Mouse (Mus musculus): ENCODE data around the gene Gm19684.
A peak's percentile ranks its signal among the peaks of the same experiment; 100 is the strongest.
"Not testable (repeated sequence)": the region's sequence is repeated elsewhere in the genome, so short reads cannot be mapped to it uniquely, and the experiment has no call there.

The Gm19684 gene

GRCm38 (mm10) chr17:36121352-36122020, at the start of gene Gm19684:
Gene Gm19684 (plus strand): TSS chr17:36121678.
- DNase-seq (ENCODE audit: low spot score in 2 of 2) = peak in 1 of 2 experiments; percentile 45

- not testable (repeated sequence) for DNase-seq (ENCODE audit: low spot score in 2 of 2)
These were observed 39.6 kb upstream of the Gm19684 start for GRCm38 (mm10) chr17:36081901-36082300.

GRCm38 (mm10) chr17:36082519-36083232, 38.8 kb upstream of the Gm19684 start:
- DNase-seq (ENCODE audit: low spot score in 2 of 2) = not testable (repeated sequence)

- no peak for DNase-seq (ENCODE audit: low spot score in 2 of 2)
These were observed 38.1 kb upstream of the Gm19684 start for GRCm38 (mm10) chr17:36083266-36083869.

DNA sequence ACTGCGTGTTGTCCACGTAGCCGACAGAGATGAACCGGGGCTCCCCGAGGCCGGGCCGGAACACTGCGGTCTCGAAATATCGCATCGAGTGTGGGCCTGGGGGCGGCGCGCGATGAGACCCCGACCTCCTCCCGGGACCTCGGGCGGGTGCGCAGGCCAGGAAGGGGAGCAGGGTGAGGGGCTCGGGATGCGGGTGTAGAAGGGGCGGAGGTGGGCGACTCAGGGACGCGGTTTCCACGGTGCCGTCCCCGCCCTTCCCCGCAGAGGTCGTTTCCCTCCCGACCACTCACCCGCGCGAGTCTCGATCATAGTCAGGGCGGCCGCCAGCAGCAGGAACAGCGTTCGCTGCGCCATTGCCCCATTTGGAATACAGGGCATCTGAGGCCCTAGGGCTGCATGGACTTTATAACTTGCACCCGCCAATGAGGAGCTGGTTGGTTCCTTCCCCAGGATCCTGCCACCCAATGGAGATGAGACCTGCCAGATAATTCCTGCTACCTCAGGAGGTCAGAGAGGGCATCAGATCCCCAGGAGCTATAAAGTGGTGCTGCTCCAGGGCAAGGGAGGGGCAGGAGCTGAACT, 37.5 kb upstream of the Gm19684 start:
- DNase-seq (ENCODE audit: low spot score in 2 of 2) = no peak

- not testable (repeated sequence) for DNase-seq (ENCODE audit: low spot score in 2 of 2)
These were observed 35.5 kb upstream of the Gm19684 start for GRCm38 (mm10) chr17:36085976-36086375.

DNA sequence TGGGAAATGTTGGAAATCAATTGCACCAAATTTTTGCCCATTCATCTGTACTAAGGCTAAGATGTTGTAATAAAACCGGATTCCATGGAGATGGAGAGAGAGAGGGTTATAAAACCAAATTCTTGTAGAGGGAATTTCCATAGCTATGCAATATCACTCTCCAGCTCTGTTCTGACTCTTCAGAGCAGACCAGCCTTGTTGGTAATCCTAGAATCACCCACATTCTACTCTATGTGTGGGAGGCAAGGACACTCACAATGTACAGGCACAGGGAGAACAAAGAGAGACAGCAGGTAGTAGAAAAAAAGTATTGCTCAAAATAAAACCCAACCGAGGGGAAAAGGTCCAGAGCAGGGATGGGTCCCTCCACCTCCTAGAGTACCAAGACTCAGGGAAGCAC, 29.5 kb upstream of the Gm19684 start:
- not testable (repeated sequence) for DNase-seq (ENCODE audit: low spot score in 2 of 2)

- not testable (repeated sequence) for DNase-seq (ENCODE audit: low spot score in 2 of 2)
These were observed 29.0 kb upstream of the Gm19684 start for GRCm38 (mm10) chr17:36092520-36092919.

DNA sequence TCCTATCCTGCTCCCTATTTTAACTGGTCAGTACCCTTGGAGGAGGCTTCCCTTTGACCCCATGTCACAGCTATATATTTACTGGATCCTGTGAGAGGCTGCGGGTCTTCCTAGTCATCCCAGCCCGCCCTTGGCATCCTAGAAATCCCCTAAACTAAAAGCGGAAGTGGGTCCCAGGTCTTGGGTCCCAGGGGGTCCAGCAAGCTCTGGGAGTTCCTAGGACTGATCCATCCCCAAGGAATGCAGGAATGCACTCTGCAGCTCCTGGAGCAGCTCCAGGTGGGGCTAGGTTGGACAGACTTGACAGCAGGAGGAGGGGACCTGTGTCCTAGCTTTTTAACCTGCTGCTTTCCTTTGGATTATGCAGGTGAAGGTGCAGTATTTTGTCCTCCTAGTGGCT, 27.5 kb upstream of the Gm19684 start:
- no peak for DNase-seq (ENCODE audit: low spot score in 2 of 2)

GRCm38 (mm10) chr17:36099603-36100002, 21.9 kb upstream of the Gm19684 start:
- DNase-seq (ENCODE audit: low spot score in 2 of 2) = not testable (repeated sequence)

- DNase-seq (ENCODE audit: low spot score in 2 of 2) = not testable (repeated sequence)
These were observed 19.4 kb upstream of the Gm19684 start for GRCm38 (mm10) chr17:36102091-36102490.

- not testable (repeated sequence) for DNase-seq (ENCODE audit: low spot score in 2 of 2)
These were observed 11.3 kb upstream of the Gm19684 start for GRCm38 (mm10) chr17:36110129-36110528.

DNA sequence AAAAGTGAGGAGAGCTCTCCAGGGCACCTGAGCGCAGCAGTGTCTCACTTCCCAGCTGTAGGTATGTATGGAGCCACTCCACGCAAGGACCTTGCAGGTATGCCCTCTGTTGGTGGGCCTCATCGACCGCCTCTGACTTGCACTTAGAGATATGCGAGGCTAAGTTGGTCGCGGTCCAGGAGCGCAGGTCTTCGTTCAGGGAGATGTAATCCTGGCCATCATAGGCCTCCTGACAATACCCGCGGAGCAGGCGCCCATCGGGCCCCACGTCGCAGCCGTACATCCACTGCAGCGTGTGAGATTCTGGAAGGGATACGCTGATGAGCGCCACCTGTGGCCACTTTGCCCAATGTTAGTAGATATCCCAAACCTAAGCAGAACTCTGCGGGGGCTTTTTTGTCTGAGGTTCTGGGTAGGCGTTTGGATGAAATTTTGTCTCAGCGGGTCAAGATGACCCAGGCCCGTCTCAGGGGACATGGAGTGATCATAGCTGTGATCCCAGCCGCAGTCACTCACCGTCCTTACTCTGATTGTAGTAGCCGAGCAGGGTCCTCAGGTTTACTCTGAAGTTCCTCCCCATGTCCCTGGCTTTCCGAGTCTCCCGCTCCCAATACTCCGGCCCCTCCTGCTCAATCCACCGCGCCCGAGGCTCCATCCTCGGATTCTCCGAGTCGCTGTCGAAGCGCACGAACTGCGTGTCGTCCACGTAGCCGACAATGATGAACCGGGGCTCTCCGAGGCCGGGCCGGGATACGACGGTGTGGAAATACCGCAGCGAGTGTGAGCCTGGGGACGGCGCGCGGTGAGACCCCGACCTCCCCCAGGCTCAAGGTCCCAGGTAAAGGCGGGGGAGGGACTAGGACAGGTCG, 10.6 kb upstream of the Gm19684 start:
- not testable (repeated sequence) for DNase-seq (ENCODE audit: low spot score in 2 of 2)

- DNase-seq (ENCODE audit: low spot score in 2 of 2) = peak in 1 of 2 experiments; percentile 22
These were observed 10.0 kb upstream of the Gm19684 start for GRCm38 (mm10) chr17:36111510-36111868.

DNA sequence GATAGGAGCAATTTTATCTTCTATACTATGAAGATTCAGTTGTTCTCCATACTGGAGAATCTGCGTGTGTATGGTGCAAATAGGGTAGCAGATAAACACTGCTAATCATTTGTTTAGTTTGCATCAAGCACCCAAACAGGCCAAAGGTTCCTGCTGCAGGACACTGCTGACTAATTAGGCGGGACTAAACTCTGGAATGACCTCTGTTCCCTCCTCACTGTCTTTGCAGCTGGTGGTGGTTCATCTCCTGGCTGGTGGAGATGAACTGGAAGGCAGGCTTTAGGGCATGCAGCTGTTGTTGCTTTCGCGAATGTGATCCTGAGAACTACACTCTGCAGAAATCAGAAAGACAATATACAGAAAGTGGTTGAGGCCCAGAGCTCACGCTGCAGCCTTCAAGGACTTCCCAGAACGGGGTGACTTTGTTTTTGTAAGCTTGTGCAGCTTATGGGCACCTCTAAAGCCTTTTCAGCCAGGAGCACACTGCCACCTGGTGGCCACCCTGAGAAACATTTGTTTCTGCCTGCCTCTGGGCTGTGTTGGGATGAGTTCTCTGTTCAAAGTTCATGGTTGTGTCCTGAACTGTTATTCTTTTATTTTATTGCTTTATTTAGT, 7.4 kb upstream of the Gm19684 start:
- peak; percentile 33 to 73 for DNase-seq (ENCODE audit: low spot score in 2 of 2)

DNA sequence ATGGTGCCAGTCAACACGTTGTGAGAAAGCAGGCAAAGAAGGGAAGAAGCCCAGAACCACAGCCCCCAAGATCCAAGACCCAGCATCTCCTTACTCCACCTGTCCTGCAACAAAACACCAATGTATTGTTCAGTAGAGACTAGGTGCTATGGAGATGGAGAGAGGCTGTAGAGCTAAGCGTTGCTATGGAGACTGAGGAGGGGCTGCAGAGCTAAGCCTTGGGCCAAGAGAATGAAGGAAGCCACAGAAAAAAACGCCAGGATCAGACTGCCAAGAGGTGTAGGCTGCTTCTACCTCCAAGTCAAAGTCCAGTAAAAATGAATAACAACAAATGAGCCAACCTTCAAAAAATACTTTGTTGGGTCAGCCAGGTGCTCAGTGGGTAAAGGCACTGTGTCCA, 4.9 kb upstream of the Gm19684 start:
- not testable (repeated sequence) for DNase-seq (ENCODE audit: low spot score in 2 of 2)

DNA sequence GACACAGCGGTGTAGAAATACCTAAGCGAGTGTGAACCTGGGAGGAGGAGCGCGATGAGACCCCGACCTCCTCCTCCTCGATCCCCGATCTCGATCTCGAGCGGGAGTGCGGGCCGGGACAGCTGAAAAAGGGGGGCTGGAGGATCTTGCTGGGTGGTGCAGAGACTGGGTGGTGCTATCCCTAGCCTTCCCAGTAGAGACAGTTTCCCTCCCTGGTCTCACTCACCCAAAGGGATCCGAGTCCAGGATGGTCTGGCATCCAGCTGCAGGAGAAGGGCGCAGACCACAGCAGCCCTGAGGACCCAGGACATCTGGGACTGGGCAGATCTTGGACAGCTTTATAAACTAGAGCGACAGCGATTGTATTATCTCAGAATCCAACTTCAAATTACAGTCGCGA, 639 bp upstream of the Gm19684 start:
- not testable (repeated sequence) for DNase-seq (ENCODE audit: low spot score in 2 of 2)

- not testable (repeated sequence) for DNase-seq (ENCODE audit: low spot score in 2 of 2)
These were observed 2.6 kb downstream of the Gm19684 start for GRCm38 (mm10) chr17:36124111-36124510.

- not testable (repeated sequence) for DNase-seq (ENCODE audit: low spot score in 2 of 2)
These were observed 7.0 kb downstream of the Gm19684 start for GRCm38 (mm10) chr17:36128525-36128924.

DNA sequence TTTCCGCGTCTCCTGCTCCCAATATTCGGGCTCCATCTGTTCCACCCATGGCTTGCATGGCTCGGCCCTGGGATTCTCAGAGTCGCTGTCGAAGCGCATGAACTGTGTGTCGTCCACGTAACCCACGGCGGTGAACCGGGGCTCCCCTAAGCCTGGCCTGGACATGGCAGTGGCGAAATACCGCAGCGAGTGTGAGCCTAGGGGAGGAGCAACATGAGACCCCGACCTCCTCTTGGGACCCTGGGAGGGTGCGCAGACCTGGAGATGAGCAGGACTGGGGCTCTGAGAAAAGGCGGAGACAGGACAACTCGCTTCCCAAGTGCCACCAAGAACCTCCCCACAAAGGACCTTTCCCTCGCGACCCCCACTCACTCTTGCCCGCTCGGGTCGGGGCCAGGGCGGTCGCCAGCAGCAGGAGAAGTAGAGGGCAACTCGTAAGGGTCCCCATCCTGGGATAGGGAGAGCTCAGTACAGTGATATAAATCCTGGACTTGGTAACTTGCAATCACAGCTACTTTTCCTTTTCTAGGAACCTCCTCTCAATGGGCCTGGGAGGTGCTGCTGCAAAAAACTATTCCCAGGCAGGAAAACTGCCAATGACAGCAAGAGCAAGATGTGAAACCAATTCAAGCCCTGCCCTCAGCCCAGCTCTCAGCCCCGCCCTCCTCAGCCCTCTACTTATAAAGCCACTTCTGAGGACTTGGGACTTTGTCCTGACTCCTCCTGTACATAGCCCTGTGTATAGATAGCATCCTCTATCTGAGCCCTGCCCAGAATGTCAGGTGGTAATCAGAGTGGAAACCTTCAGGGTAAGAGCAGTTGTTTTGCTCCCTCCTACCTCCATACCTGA, 7.7 kb downstream of the Gm19684 start, which contains the start of gene Gm7030:
TSS of gene Gm7030 (minus strand) at position 458 of the 850 bp plus-strand sequence.
- DNase-seq (ENCODE audit: low spot score in 2 of 2) = not testable (repeated sequence)

Measured in spleen, postnatal 4 days (tissue).